Mouse (Mus musculus): ENCODE results near the gene Ifngr1.

The Ifngr1 gene

GRCm38 (mm10) chr10:19591641-19592441 lies at the start of gene Ifngr1:
Ifngr1 (plus strand) TSS chr10:19591949.
- peak; percentile 97 for DNase-seq

- no peak for DNase-seq
Measured at GRCm38 (mm10) chr10:19546825-19547224, 44.9 kb upstream of the Ifngr1 start.

GRCm38 (mm10) chr10:19548016-19548415 lies 43.7 kb upstream of the Ifngr1 start:
- DNase-seq = no peak

- no peak for DNase-seq
Measured at GRCm38 (mm10) chr10:19548491-19548890, 43.3 kb upstream of the Ifngr1 start.

GRCm38 (mm10) chr10:19551585-19551984 lies 40.2 kb upstream of the Ifngr1 start:
- DNase-seq = no peak

GRCm38 (mm10) chr10:19553857-19554256 lies 37.9 kb upstream of the Ifngr1 start:
- no peak for DNase-seq

- DNase-seq = peak; percentile 3
Measured at GRCm38 (mm10) chr10:19557696-19558095, 34.1 kb upstream of the Ifngr1 start.

- no peak for DNase-seq
Measured at GRCm38 (mm10) chr10:19559565-19560165, 32.1 kb upstream of the Ifngr1 start.

- DNase-seq = no peak
Measured at GRCm38 (mm10) chr10:19562598-19562997, 29.2 kb upstream of the Ifngr1 start.

- no peak for DNase-seq
Measured at GRCm38 (mm10) chr10:19563443-19563861, 28.3 kb upstream of the Ifngr1 start.

- no peak for DNase-seq
Measured at GRCm38 (mm10) chr10:19567481-19567880, 24.3 kb upstream of the Ifngr1 start.

- DNase-seq = no peak
Measured at GRCm38 (mm10) chr10:19570288-19570687, 21.5 kb upstream of the Ifngr1 start.

GRCm38 (mm10) chr10:19570716-19571115 lies 21.0 kb upstream of the Ifngr1 start:
- no peak for DNase-seq

GRCm38 (mm10) chr10:19577571-19577970 lies 14.2 kb upstream of the Ifngr1 start:
- no peak for DNase-seq

GRCm38 (mm10) chr10:19578001-19578400 lies 13.7 kb upstream of the Ifngr1 start:
- no peak for DNase-seq

- DNase-seq = no peak
Measured at GRCm38 (mm10) chr10:19578409-19578986, 13.3 kb upstream of the Ifngr1 start.

- no peak for DNase-seq
Measured at GRCm38 (mm10) chr10:19580660-19581059, 11.1 kb upstream of the Ifngr1 start.

- no peak for DNase-seq
Measured at GRCm38 (mm10) chr10:19581844-19582582, 9.7 kb upstream of the Ifngr1 start.

- no peak for DNase-seq
Measured at GRCm38 (mm10) chr10:19582806-19583430, 8.8 kb upstream of the Ifngr1 start.

GRCm38 (mm10) chr10:19584064-19584463 lies 7.7 kb upstream of the Ifngr1 start:
- no peak for DNase-seq

GRCm38 (mm10) chr10:19584846-19585245 lies 6.9 kb upstream of the Ifngr1 start:
- DNase-seq = no peak

- no peak for DNase-seq
Measured at GRCm38 (mm10) chr10:19585860-19586259, 5.9 kb upstream of the Ifngr1 start.

GRCm38 (mm10) chr10:19587281-19587680 lies 4.5 kb upstream of the Ifngr1 start:
- no peak for DNase-seq

Data from embryo, embryonic 11 days (tissue).